Mouse (Mus musculus): ENCODE results near the gene Luzp1.

Luzp1 gene

DNA sequence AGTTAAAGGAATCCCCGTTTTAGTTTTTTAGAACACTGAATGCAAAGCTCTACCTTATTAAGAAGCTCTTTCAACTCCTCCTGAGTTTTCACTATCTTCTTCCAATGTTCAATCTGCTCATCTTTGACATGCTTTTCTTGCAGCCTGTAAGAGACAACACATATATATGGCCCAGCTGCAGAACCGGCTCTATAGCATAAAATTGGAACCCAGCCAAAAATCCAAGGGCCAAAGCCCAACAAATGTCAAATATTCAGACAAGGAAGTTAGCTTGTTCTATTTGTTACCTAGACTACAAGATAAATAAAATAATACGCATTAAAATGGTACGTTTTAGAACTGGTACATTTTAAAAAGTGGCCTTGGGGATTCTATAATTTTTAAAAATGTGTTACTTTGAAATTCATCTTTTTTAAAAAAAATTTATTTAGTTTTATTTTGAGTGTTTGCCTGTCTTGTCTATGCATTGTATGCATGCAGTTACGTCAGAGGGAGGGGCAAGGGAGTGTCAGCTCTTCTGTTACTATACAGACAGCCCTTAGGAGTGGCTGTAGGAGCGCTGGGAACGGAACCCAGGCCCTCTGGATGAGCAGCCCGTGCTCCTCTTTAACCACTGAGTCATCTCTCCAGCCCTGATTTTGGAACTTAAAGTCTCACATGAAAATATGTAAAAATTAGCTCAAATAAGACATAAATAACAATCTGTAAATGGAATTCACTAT is 90.9 kb downstream of the Luzp1 start:
- CTCF ChIA-PET, result interaction anchor here in 1 of 4 experiments (0.5 kb wide), 1 partner anchor 361 kb away, joined by 3 read pairs; no protein-coding TSS in a partner anchor
- POLR2A ChIA-PET, result interaction anchor here in 3 of 4 experiments (1.0 to 14.2 kb wide), 15 partner anchors 9 to 60 kb away, joined by 3 to 180 read pairs (median 4); no protein-coding TSS in a partner anchor

DNA sequence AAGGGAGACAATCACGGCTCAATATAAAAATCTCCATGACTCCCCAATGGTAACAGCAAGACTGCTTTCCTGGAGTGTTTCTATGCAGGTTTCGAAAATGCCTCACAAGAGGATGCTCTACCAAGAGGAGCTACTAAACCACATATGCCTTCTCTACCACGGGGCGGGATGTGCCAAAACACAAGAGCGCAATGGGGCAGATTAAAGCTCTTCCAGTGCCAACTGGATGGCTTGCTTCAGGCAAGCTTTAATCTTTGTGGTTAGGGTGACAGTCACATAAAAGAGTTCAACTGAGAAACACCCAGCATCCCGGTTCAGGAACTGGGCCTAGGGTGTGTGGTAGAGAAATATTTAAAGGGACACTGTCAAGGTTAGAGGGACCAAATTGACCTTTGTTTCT is 93.2 kb downstream of the Luzp1 start:
- ChIA-PET CTCF (interaction anchor here in 2 of 4 experiments (0.6 to 0.9 kb wide), 3 partner anchors 37 to 729 kb away, joined by 3 to 6 read pairs (median 3); no protein-coding TSS in a partner anchor), POLR2A (interaction anchor here (0.6 to 14.2 kb wide), 16 partner anchors 9 to 515 kb away, joined by 3 to 180 read pairs (median 4); partner anchors contain the start of gene Kdm1a (in 1 of the 4))

DNA sequence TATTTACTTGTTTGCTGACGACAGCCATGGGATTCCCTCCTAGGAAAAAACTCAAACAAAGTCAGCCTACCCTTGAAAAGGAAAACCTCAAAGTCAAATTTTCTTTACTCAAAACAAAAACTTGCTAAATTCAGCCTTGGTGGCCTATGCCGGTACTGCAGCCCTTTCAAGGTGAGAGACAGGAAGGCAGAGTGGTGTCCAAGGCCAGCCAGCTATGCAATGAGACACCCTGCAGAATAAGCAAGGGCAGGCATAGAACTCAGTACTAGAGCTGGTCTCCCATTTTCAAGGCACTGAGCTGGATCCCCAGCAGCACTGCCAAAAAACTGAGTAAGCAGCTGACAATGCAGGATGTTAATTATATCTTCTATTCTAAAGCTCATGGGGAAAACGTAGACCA is 99.1 kb downstream of the Luzp1 start:
- ChIA-PET POLR2A (interaction anchor here in 3 of 4 experiments (0.5 to 14.2 kb wide), 19 partner anchors 9 to 421 kb away, joined by 3 to 180 read pairs (median 4); partner anchors contain the start of gene Kdm1a (in 1 of the 3)), CTCF (interaction anchor here in 3 of 4 experiments (0.9 to 1.4 kb wide), 6 partner anchors 9 to 144 kb away, joined by 3 to 5 read pairs (median 3); partner anchors contain the start of gene Lactbl1 (in 1 of the 3))

DNA sequence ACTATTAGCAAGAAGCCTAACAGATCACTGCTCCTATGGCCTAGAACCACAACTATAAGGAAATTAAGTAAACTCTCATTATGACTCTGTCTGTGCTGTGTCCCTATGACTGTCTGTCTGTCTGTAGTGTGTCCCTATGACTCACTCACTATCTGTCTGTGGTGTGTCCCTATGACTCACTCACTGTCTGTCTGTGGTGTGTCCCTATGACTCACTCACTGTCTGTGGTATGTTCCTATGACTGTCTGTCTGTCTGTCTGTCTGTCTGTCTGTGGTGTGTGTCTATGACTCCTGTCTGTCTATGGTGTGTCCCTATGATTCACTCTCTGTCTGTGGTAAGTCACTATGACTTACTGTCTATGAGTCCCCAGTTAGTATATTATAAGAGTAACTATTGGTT is 100.4 kb downstream of the Luzp1 start:
- ChIA-PET POLR2A (interaction anchor here in 2 of 4 experiments (0.8 to 14.2 kb wide), 9 partner anchors 8 to 24 kb away, joined by 3 to 180 read pairs (median 4); no protein-coding TSS in a partner anchor), CTCF (interaction anchor here in 2 of 4 experiments (0.6 to 1.4 kb wide), 3 partner anchors 30 to 1595 kb away, joined by 3 to 4 read pairs (median 3); no protein-coding TSS in a partner anchor)

DNA sequence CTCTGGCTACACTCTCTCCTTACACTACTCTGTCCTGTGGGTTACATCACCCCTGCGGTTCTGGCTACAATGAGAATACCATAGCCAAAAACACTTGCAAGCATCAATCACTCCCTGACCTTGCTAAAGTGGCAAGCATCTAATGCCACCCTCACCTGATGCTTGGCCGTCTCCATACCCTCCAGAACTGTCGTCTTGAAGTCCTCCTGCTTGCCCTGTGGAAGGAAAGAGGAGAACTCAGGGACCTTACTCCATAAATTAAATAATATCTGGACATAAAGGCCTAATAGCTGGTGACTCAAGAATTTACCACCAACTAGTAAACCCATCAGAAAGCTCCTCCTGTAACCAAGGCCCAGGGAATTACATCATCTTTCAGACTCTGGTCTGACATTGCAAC is 112.3 kb downstream of the Luzp1 start:
- ChIA-PET POLR2A (interaction anchor here in 3 of 4 experiments (0.9 to 7.3 kb wide), 11 partner anchors 11 to 119 kb away, joined by 3 to 60 read pairs (median 4); no protein-coding TSS in a partner anchor), CTCF (interaction anchor here in 2 of 4 experiments (0.6 to 0.8 kb wide), 2 partner anchors 40 to 46 kb away, joined by 3 to 4 read pairs; no protein-coding TSS in a partner anchor)

DNA sequence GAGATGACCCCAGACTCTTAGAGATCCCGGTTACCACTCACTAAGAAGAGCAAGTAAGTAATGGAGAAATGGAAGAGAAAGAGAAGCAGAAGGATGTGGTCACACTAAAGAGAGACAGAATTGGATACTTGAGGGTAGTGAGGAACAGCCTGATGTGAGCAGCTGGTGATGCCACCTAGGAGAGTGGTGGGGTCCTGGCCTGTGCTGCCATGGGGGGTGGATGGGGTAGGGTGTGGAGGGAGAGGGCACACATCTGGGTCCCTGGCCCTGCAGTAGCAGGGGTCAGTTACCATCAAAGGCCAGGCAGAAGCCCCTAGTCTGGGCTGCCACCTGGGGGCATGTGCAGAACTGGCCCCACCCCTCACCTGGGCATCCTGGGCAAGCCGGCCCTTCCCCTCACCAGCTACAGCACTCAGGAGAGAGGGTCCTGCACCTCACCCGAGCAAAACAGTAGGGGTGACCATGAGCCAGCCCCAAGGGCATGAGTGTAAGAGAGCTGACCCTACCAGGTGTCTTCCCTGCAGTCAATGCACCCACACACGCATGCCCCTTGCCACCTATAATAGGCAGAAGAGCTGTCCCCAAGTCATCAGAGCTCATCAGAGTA is 117.8 kb downstream of the Luzp1 start:
- ChIA-PET CTCF (interaction anchor here in 1 of 4 experiments (0.9 to 1.2 kb wide), 3 partner anchors 11 to 34 kb away, joined by 3 read pairs; no protein-coding TSS in a partner anchor), POLR2A (interaction anchor here in 2 of 4 experiments (0.8 to 7.3 kb wide), 18 partner anchors 6 to 126 kb away, joined by 3 to 60 read pairs (median 4); partner anchors contain the start of gene Kdm1a (in 1 of the 2))

DNA sequence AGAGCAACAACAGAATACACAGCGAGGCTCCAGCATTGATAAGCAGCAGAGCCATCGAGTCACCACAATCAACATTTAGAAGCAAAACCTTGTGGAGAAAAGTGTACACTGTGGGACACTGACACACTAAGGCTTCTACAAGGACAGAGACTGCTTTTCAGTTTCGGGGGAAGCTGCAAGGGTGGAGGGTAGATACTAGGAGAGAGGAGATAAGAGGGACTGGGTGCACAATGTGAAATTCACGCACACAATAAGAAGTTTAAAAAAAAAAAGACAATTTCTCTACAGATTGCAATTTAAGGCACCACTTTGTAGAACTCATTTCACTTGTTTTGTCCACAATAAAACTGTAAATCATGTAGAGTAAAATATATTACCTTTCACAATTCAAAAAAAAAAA is 118.4 kb downstream of the Luzp1 start:
- POLR2A ChIA-PET, result interaction anchor here in 2 of 4 experiments (0.8 to 2.8 kb wide), 17 partner anchors 8 to 127 kb away, joined by 3 to 10 read pairs (median 5); partner anchors contain the start of gene Kdm1a (in 1 of the 2)
- CTCF ChIA-PET, result interaction anchor here in 1 of 4 experiments (0.9 to 1.2 kb wide), 3 partner anchors 10 to 33 kb away, joined by 3 read pairs; no protein-coding TSS in a partner anchor

DNA sequence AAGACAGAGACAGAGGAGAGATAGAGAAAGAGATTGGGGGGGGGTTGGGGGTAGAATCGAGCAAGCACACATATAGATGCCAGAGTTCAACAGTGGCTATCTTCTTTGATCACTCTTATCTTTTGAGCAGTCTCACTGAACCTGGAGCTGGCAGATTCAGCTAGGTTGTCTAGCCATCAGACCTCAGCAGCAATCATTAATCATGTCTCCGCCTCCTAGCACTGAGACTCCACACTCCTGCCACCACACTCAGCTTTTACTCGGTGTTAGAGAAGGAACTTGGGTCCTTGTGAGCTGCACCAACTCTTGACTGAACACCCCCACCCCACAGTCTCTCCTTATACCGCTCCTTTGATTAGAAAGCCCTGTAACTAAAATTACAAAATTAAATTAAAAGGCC is 122.5 kb downstream of the Luzp1 start:
- POLR2A ChIA-PET, result interaction anchor here in 3 of 4 experiments (0.6 to 7.6 kb wide), 25 partner anchors 8 to 1085 kb away, joined by 3 to 82 read pairs (median 4); partner anchors contain the start of genes Kdm1a (in 2 of the 3), 6030445D17Rik (in 1 of the 3) and Hnrnpr (in 1 of the 3)
- CTCF ChIA-PET, result interaction anchor here in 2 of 4 experiments (0.7 to 1.5 kb wide), 4 partner anchors 9 to 404 kb away, joined by 3 to 13 read pairs (median 4); no protein-coding TSS in a partner anchor

DNA sequence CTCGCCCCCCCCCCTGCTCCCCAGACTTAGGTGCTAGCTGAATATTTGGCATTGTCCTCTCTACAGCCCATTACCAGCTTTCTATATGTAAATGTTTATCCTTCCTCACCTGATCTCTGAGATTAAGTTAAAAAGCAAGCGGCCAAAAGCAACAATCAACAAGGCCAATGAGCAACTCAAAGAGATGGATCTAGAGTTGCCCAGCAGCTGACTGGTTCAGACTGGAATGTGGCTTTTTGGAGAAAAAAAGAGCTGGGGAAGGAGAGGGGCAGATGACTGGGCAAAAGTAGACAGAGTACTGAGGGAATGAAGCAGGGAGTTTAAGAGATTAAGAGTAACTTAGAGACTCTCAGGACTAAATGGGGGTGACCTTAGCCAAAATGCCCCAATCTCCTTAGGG is 124.4 kb downstream of the Luzp1 start:
- POLR2A ChIA-PET, result interaction anchor here (0.6 to 7.6 kb wide), 40 partner anchors 8 to 1041 kb away, joined by 3 to 82 read pairs (median 5); partner anchors contain the start of genes Kdm1a (in 2 of the 4), 6030445D17Rik (in 1 of the 4), E2f2 (in 1 of the 4) and Htr1d (in 1 of the 4)
- CTCF ChIA-PET, result interaction anchor here in 3 of 4 experiments (0.6 to 1.3 kb wide), 5 partner anchors 27 to 375 kb away, joined by 3 to 4 read pairs (median 3); no protein-coding TSS in a partner anchor

DNA sequence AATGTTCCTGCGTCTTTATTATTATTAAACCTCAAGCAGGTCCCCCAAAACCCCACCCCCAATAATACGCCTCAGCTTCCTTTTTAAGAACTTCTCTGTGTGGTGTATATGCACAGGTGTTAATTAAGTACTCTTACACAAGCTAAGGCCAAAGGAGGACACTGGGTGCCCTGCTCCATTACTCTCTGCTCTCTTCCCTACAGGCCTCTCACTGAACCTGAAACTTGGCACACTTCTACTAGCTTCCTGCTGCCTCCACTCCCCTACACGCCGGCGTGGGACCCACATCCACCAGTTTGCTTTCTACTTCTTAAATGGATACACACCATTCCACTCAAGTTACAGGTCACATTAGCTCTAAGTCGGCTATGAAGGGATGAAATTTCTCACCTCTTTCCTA is 125.7 kb downstream of the Luzp1 start:
- POLR2A ChIA-PET, result interaction anchor here in 2 of 4 experiments (0.7 to 7.6 kb wide), 21 partner anchors 7 to 1182 kb away, joined by 3 to 82 read pairs (median 4); partner anchors contain the start of genes 6030445D17Rik (in 1 of the 2), Htr1d (in 1 of the 2), Kdm1a (in 1 of the 2) and Tex46 (in 1 of the 2)
- CTCF ChIA-PET, result interaction anchor here in 2 of 4 experiments (0.7 to 1.1 kb wide), 2 partner anchors 45 to 69 kb away, joined by 3 to 4 read pairs; no protein-coding TSS in a partner anchor

DNA sequence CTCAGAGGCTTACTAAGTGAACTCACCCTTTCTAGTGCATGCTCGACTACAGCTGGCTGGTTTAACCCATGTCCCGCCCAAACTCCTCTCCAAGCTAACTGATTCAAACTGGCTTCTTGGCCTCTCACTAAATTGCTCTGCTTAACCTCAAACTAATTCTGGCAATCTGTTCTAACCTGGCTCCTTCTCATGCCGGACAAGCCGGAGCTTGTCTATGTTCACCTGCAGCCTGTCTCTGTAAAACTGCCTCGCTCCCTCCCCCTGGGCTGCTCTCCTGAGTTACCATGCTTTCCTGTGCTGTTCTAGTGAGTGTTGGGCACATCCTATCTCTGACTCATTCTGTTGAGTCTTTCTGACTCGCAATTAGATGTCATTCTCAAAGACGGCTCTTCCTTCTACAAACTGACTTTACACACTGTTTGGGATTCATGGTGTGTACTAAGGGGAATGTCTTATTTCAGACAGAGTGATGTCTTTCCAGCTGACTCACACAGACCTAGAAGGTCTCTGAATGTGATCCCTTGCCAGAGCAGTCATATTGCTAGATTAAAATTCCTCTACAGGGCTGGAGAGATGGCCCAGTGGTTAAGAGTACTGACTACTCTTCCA is 128.8 kb downstream of the Luzp1 start:
- POLR2A ChIA-PET, result interaction anchor here in 3 of 4 experiments (0.6 to 2.0 kb wide), 16 partner anchors 7 to 309 kb away, joined by 3 to 6 read pairs (median 4); partner anchors contain the start of genes 6030445D17Rik (in 1 of the 3) and Luzp1 (in 1 of the 3)
- CTCF ChIA-PET, result interaction anchor here in 2 of 4 experiments (0.5 to 1.7 kb wide), 4 partner anchors 11 to 181 kb away, joined by 3 to 4 read pairs (median 3); no protein-coding TSS in a partner anchor

DNA sequence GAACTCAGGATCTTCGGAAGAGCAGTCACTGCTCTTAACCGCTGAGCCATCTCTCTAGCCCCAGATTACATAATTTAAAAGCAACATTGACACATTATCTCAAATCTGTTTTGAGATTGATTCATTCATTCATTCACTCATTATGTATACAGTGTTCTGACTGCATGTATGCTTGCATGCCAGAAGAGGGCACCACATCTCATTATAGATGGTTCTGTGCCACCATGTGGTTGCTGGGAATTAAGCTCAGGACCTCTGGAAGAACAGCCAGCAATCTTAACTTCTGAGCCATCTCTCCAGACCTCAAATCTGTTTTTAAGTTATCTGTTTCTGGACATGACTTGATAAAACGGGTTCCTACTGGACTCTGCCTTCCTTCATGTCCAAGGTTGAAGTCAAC is 130.3 kb downstream of the Luzp1 start:
- CTCF ChIA-PET, result interaction anchor here in 3 of 4 experiments (0.7 to 1.1 kb wide), 8 partner anchors 16 to 196 kb away, joined by 3 to 4 read pairs (median 3); no protein-coding TSS in a partner anchor
- POLR2A ChIA-PET, result interaction anchor here in 3 of 4 experiments (0.6 to 7.8 kb wide), 13 partner anchors 8 to 314 kb away, joined by 3 to 82 read pairs (median 4); partner anchors contain the start of gene Luzp1 (in 1 of the 3)

DNA sequence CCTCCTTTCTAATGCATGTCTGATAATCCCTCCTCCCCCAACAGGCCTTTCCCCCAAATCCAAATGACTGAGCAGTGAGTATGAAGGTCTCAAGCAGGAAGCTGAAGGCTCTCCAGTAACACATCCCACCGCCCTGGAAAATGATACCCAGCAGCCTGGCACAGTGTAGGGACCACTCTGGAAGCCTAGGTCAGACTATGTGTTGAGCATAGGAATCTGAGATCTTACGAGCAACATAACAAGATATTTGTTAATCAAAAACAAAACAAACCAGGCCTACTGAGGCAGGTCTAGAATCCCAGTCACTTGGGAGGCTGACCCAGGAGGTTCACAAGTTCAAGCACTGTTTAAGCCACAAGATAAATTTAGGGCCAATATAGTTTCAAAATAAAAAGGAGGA is 131.0 kb downstream of the Luzp1 start:
- CTCF ChIA-PET, result interaction anchor here (0.6 to 1.3 kb wide), 9 partner anchors 17 to 38 kb away, joined by 3 to 4 read pairs (median 3); no protein-coding TSS in a partner anchor
- POLR2A ChIA-PET, result interaction anchor here in 3 of 4 experiments (0.6 to 7.8 kb wide), 14 partner anchors 8 to 176 kb away, joined by 3 to 82 read pairs (median 5); partner anchors contain the start of gene Luzp1 (in 2 of the 3)

DNA sequence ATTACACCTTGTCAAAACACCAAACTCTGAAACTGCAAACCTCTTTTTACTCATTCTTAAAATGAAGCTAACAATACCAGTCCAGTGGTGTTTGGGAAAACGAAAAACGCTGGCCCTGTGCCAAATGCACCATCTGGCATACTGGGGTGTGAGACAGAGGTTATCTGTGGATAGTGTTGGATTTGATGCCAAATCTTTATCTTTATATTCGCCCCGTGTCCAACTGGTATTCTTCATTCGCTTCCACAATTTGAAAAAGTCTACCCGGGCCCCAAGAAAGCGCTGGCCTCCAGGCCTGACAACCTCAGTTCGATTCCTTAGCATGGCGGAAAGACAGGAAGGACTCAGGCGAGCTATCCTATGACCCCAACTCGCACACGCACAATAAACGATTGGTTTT is 131.9 kb downstream of the Luzp1 start:
- POLR2A ChIA-PET, result interaction anchor here in 3 of 4 experiments (0.6 to 7.8 kb wide), 16 partner anchors 9 to 177 kb away, joined by 3 to 82 read pairs (median 4); partner anchors contain the start of genes 6030445D17Rik (in 1 of the 3) and Luzp1 (in 1 of the 3)
- CTCF ChIA-PET, result interaction anchor here in 3 of 4 experiments (0.7 to 1.8 kb wide), 4 partner anchors 10 to 21 kb away, joined by 3 to 9 read pairs (median 3); partner anchors contain the start of gene Lactbl1 (in 1 of the 3)

DNA sequence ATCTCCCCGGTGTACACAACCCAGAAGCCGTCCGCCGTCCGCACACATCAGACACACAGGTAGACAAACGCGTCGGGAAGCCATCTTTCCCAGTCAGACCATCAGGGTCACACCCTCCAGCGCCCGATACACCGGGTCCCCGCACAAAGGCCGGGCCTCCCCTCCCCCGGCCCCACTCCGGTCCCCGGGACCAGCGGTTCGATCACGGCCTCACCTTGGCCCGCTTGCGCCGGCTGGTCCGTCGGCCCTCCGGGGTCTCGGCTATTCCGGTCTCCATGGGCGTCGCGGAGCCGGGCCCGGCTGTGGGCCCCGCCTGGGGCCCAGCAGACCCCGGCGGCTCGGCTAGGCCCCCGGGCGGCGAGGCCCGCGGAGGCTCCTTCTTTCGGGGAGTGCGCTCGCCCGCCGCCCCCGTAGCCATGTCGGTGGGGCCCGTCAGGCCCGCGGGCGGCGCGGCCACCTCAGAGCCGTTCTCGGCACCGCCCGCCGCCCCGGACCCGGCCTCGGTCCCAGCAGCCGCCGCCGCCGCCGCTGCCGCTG is 132.5 kb downstream of the Luzp1 start:
- CTCF ChIA-PET, result interaction anchor here in 3 of 4 experiments (0.6 to 1.8 kb wide), 10 partner anchors 10 to 373 kb away, joined by 3 to 9 read pairs (median 3); partner anchors contain the start of gene Lactbl1 (in 1 of the 3)
- POLR2A ChIA-PET, result interaction anchor here (0.6 to 7.8 kb wide), 26 partner anchors 9 to 567 kb away, joined by 3 to 82 read pairs (median 4); partner anchors contain the start of genes 6030445D17Rik (in 3 of the 4) and Luzp1 (in 1 of the 4)

DNA sequence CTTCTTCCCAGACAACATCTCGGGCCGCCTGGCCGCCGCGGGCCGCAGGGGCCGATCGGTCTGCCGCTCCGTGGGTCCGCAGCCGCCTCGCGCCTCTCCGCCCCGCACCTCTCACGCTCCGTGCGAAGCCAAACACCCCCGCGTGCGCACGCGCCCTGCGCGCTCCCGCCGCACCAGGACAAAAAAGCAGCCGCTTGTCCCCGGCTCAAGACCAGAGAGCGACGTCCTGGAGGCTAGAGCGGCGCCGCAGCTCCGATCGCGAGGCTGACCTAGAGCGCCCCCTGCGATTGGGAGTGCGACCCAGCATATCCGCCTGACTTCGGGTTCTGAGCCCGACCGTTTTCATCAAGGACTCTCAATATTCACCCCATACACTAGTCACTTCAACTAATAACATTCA is 133.0 kb downstream of the Luzp1 start, which contains the start of gene Kdm1a:
Kdm1a (minus strand) TSS at position 156 of the 400 bp plus-strand sequence.
- ChIA-PET CTCF (interaction anchor here in 2 of 4 experiments (0.6 to 1.8 kb wide), 8 partner anchors 11 to 373 kb away, joined by 3 to 9 read pairs (median 4); partner anchors contain the start of gene Lactbl1 (in 1 of the 2)), POLR2A (interaction anchor here (0.6 to 7.8 kb wide), 19 partner anchors 10 to 568 kb away, joined by 3 to 82 read pairs (median 4); partner anchors contain the start of gene 6030445D17Rik (in 2 of the 4))

All from embryonic stem cell, embryonic (primary cell).